Mouse (Mus musculus): Measurements from ENCODE around the gene Celsr2. TPM values are rescaled to one million over a fixed set of nuclear protein-coding genes. Genes with fewer than 3 reads are reported as not detected.
A peak's percentile ranks its signal among the peaks of the same experiment; 100 is the strongest.

The Celsr2 gene
- polyA plus RNA-seq, 1 experiment from 2014 or later: 79.1 TPM

DNA sequence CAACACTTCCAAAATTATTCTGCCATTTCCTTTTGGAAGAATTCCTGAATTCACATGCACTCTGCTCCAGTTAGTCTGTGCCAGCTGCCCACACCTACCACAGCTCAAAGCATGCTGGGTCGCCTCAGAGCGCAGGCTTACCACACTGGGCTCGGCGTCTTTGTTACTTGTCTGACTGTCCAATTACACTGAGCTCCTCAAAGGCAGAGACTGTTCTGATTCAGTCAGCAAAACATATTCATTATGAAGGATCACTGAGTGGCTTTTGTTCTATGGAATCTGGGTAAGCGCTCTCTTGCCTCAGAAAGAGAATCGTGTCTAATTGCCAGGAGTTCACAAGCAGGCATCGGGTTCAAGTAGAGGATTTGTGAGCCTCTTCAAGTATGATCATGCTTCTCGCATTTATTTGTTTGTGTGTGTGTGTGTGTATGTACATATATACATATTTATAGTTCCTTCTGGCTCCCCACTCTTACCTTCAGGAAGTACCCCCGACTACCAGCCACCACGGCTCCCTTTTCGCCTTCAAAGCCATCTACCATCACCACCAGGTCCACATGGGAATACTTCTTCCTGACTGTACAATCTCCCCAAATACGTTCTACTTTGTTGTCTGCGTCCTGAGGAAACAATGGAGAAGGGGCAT, 17.3 kb upstream of the Celsr2 start:
- Histone ChIP-seq H3K4me1 (replicated peaks) (peaks cover 77% of the 10 kb centered on the region), H3K27me3 (ENCODE audit: insufficient read depth, poor library complexity, severe bottlenecking) (no peaks in the 10 kb centered on the region), H3K9me3 (no peaks in the 10 kb centered on the region), H3K4me3 (peak overlapping the region; percentile 27), H3K27ac (peak overlapping the region; percentile 95), H3K36me3 (peaks cover 90% of the 10 kb centered on the region)
- DNase-seq (ENCODE audit: low spot score): peak; percentile 41
- WGBS: 44% methylated on average over 13 of the region's 13 CpGs

DNA sequence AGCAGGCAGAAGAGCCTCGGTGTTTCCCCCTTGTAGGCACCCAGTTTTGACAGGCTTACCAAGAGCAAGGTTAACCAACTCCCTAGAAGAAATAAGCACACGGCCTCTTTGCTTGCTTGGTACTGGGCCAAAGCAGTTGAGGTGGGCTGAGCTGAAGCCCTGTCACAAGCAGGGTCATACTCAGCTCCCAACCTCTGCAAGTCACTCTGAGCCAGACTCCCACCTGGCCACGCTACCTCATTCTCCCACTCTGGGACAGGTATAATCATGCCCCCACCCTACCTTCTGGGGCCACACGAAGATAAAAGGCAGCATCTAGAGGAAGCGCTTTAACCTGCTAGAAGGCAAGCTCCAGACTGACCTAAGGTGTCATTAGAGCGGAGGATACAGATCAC, 10.3 kb upstream of the Celsr2 start:
- Histone ChIP-seq H3K27me3 (ENCODE audit: insufficient read depth, poor library complexity, severe bottlenecking) (no peaks in the 10 kb centered on the region), H3K27ac (peak overlapping the region; percentile 88), H3K36me3 (peaks cover 58% of the 10 kb centered on the region), H3K4me3 (no peak overlapping the region), H3K4me1 (replicated peaks) (peaks cover 65% of the 10 kb centered on the region), H3K9me3 (no peaks in the 10 kb centered on the region)
- WGBS: 78% methylated on average over 6 of the region's 6 CpGs
- no peak for DNase-seq (ENCODE audit: low spot score)

DNA sequence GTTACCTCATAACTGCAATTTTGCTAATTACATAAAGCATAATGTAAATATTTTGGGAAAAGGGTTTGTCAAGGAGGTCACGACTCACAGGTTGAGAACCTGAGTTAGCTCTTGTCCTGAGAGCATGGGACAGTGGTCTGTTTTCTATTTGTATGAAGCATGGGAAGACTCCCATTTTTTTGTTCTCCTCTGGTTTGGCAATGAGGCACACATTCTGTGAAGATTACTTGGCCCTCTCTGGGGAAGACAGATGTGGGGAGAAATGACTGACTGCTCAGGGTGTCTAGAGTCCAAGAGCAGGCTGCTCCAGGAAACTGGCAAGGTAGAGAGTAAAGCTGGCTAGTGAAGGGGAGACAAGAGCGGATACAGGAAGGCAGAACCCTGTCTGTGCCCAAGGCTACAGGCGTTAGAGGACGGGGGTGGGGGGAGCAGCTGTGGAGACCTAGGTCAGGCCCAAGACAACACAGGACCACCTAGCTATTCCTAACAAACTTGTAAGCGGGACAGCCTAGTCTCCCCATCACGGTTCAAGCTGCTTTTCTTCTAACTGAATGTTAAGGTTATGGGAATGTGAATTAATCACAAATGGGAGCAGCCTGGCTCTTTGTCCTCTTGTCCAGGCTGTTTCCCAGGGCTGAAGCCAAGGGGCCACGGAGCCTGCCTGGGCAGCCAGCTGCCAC, 9.7 kb upstream of the Celsr2 start:
- no peaks in the 10 kb centered on the region for H3K27me3 ChIP-seq (ENCODE audit: insufficient read depth, poor library complexity, severe bottlenecking)
- no peaks in the 10 kb centered on the region for H3K9me3 ChIP-seq
- H3K4me3 ChIP-seq: no peak overlapping the region
- WGBS: 45% methylated on average over 7 of the region's 7 CpGs
- DNase-seq (ENCODE audit: low spot score): peak; percentile 55
- H3K27ac ChIP-seq: peak overlapping the region; percentile 88
- H3K36me3 ChIP-seq: peaks cover 52% of the 10 kb centered on the region
- H3K4me1 ChIP-seq (replicated peaks): peaks cover 62% of the 10 kb centered on the region

DNA sequence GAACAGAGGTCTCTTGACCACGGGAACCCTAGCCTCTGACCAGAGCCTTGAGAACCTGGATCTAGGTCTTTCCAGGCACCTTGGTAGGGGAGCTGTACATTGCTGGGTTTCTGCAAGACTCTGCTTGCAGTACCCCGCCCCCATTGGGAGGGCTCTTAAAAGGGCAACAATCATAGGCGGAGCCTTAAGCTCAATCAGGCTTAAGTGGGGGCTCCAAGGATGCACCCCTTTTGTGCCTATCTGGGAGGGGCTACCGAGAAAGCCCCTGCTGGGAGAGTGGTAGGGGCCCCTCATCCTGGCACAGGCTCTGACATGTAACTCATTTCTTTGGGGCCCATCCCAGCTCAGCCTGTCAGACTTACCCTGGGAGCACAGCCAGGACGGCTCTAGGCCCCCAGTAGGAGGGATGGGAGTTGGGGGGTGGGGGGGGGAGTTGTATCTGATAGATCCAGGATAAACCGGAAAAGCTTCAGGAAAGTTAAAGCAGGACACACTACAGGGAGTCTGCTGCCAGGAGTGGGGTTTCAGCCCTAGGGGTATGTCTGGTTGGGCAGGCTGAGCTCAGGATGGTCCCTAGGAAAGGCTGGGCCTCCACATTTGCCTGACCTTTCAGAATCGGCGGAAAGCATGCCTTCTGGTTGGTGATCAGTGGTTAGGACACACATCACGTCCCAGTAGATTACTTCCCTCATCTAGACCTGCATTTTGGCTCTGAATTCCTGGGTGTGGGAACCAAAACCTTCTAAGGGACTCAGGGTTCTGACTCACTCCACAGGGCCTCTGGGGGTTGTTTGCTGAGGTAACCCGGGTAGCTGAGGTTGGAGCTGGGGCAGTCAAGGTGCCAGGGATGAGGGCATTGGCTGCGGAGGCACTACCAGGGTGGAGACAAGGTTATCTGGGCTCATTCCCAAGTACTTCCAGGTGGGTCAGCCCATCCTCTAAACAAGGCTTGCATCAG, 8.8 kb upstream of the Celsr2 start:
- H3K9me3 ChIP-seq: no peaks in the 10 kb centered on the region
- H3K27ac ChIP-seq: peak overlapping the region; percentile 88
- H3K27me3 ChIP-seq (ENCODE audit: insufficient read depth, poor library complexity, severe bottlenecking): no peaks in the 10 kb centered on the region
- DNase-seq (ENCODE audit: low spot score): peak; percentile 50
- WGBS: 17% methylated on average over 11 of the region's 11 CpGs
- H3K4me3 ChIP-seq: peak overlapping the region; percentile 29
- H3K4me1 ChIP-seq (replicated peaks): peaks cover 59% of the 10 kb centered on the region
- peaks cover 43% of the 10 kb centered on the region for H3K36me3 ChIP-seq

DNA sequence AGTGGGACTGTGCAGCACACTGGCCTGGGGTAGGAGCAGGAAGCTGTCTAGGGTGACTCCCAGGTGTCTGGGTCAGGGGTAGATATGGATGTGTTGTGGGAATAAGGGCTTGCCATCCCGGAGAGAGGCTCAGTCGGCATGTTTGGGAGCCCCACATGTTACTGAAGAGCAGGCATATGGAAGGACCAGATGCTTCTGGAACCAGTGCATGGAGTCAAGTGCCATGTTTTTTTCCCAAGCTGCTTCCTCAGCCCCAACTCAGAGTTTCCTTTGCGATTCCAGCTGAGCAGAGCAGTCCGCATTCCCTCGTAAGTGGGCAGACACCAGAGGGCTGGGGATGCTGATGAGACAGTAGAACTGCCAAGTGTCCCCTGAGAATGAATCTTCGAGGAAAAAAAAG, 7.7 kb upstream of the Celsr2 start:
- H3K4me1 ChIP-seq (replicated peaks): peaks cover 55% of the 10 kb centered on the region
- WGBS: 43% methylated on average over 6 of the region's 6 CpGs
- H3K9me3 ChIP-seq: no peaks in the 10 kb centered on the region
- no peak overlapping the region for H3K4me3 ChIP-seq
- H3K36me3 ChIP-seq: peaks cover 32% of the 10 kb centered on the region
- DNase-seq (ENCODE audit: low spot score): peak; percentile 5
- peaks cover 6% of the 10 kb centered on the region; the same call in 1 of the 2 replicates for H3K27me3 ChIP-seq (ENCODE audit: insufficient read depth, poor library complexity, severe bottlenecking)
- peak overlapping the region; percentile 72 for H3K27ac ChIP-seq

DNA sequence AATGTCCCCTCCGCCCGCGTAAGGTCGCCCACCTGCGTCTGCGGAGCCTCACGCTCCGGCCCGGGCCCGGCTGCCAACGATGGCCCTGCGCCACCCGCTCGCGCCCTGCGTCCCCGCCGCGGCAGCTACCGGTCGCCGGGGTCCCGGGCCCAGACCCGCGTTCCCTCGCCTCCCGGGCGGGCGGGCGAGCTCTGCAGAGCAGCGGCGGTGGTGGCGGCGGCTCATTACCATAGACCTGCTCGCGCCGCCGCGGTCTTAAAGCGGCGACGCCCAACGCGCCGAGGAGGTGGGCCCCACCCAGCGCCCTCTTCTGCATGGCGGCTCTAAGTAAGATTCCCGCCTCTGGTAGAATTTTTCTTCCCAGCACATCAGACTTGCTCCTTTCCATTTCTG, 475 bp upstream of the Celsr2 start:
- Histone ChIP-seq H3K9me3 (peaks cover 25% of the 10 kb centered on the region), H3K4me1 (replicated peaks) (peaks cover 59% of the 10 kb centered on the region), H3K27ac (peak overlapping the region; percentile 99), H3K4me3 (peak overlapping the region; percentile 96), H3K27me3 (ENCODE audit: insufficient read depth, poor library complexity, severe bottlenecking) (peaks cover 25% of the 10 kb centered on the region), H3K36me3 (peaks cover 44% of the 10 kb centered on the region)
- under 1% methylated on average over 48 of the region's 48 CpGs for WGBS
- DNase-seq (ENCODE audit: low spot score): peak; percentile 86

DNA sequence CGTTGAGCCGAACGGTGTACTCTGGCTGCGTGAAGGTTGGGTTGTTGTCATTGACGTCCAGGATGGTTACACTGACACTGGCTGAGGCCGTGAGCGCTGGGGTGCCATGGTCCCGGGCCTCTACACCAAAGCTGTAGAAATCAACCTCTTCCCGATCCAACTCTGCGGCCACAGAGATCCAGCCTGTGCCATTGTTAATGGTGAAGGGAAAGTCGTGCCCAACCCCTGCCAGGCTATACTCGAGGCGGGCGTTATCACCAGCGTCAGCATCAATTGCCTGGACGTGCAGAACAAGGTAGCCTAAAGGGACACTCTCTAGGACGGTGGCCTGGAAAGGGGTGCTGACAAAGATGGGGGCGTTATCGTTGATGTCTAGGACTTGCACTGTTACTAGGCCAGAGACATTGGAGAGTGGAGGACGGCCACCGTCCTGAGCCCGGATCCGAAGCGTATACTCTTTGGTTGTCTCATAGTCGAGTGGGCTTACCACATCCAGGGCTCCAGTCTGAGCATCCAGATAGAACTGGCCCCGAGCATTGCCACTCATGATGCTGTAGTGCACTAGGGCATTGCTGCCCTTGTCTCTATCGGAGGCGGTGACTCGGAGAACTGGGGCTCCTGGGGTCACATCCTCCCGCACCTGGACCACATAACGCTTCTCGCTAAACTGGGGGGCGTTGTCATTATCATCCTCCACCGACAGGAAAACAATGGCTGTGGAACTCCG, 1.6 kb downstream of the Celsr2 start:
- H3K27ac ChIP-seq: peak overlapping the region; percentile 99; the same call in 1 of the 2 replicates
- H3K36me3 ChIP-seq: peaks cover 61% of the 10 kb centered on the region
- no peak for DNase-seq (ENCODE audit: low spot score)
- peaks cover 25% of the 10 kb centered on the region for H3K9me3 ChIP-seq
- H3K27me3 ChIP-seq (ENCODE audit: insufficient read depth, poor library complexity, severe bottlenecking): peaks cover 25% of the 10 kb centered on the region
- peak overlapping the region; percentile 96 for H3K4me3 ChIP-seq
- H3K4me1 ChIP-seq (replicated peaks): peaks cover 79% of the 10 kb centered on the region
- 96% methylated on average over 35 of the region's 35 CpGs for WGBS

DNA sequence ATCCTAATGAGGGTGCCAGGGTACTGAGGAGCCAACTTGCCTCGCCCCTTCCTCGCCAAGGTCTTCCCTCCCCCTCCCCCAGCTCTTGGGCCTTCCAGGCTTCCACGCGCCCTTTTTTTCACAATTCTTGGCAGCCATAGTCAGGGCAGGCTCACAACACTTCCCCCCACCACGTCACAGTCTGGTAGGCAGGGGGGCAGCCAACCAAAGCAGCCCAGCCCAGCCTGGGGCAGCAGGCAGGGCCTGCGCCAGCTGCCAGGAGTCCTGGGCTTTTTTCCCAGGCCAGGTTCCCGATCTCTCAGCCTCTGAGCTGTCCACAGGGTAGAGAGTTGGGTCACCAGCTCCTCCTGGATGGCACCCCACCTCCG, 3.6 kb downstream of the Celsr2 start:
- Histone ChIP-seq H3K27ac (peak overlapping the region; percentile 98), H3K4me3 (peak overlapping the region; percentile 96), H3K9me3 (peaks cover 25% of the 10 kb centered on the region), H3K4me1 (replicated peaks) (peaks cover 93% of the 10 kb centered on the region), H3K36me3 (peaks cover 82% of the 10 kb centered on the region), H3K27me3 (ENCODE audit: insufficient read depth, poor library complexity, severe bottlenecking) (peaks cover 8% of the 10 kb centered on the region)
- DNase-seq (ENCODE audit: low spot score): no peak
- 36% methylated on average over 8 of the region's 8 CpGs for WGBS

DNA sequence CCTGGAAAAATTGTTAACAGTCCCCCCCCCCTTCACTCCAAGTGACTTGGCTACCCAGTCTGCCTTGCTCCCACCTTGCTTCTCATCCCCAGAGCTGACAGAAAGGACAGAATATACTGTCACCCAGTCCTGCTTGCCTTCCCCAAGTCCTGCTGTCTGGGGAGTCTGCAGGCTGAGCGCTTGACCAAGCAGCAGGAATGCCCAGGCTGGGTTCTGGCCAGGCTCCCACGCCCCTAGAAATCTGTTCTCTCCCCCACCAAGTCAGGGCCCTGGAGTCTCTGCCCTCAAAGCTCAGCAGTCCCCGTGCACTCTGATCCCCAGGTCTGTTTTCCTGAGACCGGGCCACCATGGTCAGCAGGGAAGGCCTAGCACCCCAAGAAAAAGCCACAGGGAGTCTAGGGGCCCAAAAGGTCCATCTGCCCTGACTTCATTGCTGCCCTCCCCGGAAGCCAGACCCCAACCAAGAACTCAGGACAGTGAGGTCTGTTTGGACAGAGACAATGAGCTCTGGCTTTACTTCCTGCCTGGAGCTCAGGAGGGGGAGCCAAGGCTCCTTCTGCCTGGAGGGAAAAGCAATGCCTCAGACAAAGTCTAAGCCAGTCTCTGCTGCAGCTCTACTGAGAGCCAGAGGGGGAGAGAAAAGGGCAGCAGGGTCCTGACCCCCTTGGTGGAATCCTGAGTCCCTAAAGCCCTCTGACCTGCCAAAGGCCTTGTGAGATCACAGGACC, 4.2 kb downstream of the Celsr2 start:
- peaks cover 25% of the 10 kb centered on the region for H3K9me3 ChIP-seq
- peaks cover 96% of the 10 kb centered on the region for H3K4me1 ChIP-seq (replicated peaks)
- peaks cover 87% of the 10 kb centered on the region for H3K36me3 ChIP-seq
- peak overlapping the region; percentile 98 for H3K27ac ChIP-seq
- peaks cover 2% of the 10 kb centered on the region for H3K27me3 ChIP-seq (ENCODE audit: insufficient read depth, poor library complexity, severe bottlenecking)
- H3K4me3 ChIP-seq: peak overlapping the region; percentile 96
- 16% methylated on average over 5 of the region's 5 CpGs for WGBS
- DNase-seq (ENCODE audit: low spot score): peak; percentile 55

DNA sequence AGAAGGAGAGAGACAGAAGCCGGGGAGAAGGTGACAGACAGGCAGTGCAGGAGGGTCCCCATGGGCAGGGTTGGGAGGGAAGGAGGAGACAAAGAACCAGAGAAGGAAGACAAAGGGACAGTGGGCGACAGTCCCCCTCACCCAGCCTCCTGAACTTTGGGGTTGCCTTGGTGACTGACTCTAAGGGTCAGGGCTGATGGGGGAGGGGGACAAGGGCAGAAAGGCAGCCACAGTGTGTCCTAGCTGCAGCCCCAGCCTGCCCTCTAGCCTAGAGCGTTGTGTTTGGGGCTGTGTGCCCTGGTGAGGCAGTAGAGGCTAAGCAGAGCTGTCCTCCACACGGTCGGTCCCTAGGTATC, 5.0 kb downstream of the Celsr2 start:
- Histone ChIP-seq H3K27me3 (ENCODE audit: insufficient read depth, poor library complexity, severe bottlenecking) (no peaks in the 10 kb centered on the region), H3K9me3 (peaks cover 25% of the 10 kb centered on the region), H3K36me3 (peaks cover 96% of the 10 kb centered on the region), H3K4me3 (peak overlapping the region; percentile 96), H3K4me1 (replicated peaks) (peaks cover 96% of the 10 kb centered on the region), H3K27ac (peak overlapping the region; percentile 98)
- WGBS: 12% methylated on average over 5 of the region's 5 CpGs
- peak; percentile 89 for DNase-seq (ENCODE audit: low spot score)

DNA sequence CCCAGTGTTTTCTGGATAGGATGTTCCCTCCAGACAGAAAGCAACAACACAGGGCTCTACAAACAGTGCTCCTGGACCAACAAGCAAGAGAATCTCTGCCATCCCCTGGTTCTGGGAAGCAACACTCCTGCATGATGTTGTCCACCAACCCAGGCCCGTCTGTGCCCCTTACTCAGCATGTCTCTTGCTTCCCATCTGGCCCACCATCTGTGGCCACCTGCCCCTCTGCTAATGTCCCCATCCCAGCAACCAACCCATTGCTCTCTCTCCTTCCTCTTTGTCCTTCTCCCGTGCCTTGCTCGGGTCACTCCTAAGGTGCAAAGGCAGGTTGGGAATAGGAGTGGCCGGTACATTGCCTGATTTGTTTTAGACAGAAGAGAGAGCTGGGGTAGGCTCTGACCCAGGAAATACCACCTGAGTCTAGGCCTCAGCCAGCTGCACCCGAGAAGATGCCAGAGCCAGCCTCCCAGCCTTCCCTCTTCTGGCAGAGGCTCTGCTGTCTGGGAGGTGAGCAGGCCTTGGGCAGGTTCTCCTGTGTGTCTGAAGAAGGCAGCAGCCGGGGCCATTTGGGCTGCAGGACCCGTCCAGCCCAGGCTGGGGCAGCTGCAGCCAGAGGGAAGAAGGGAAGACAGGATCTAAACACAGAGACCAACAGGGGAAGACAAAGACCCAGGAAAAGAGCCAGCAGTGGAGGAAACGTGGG, 5.5 kb downstream of the Celsr2 start:
- Histone ChIP-seq H3K4me1 (replicated peaks) (peaks cover 96% of the 10 kb centered on the region), H3K4me3 (peak overlapping the region; percentile 96), H3K27ac (peak overlapping the region; percentile 98), H3K9me3 (peaks cover 25% of the 10 kb centered on the region), H3K36me3 (peaks cover 97% of the 10 kb centered on the region), H3K27me3 (ENCODE audit: insufficient read depth, poor library complexity, severe bottlenecking) (no peaks in the 10 kb centered on the region)
- DNase-seq (ENCODE audit: low spot score): peak; percentile 59
- WGBS: 23% methylated on average over 8 of the region's 8 CpGs

All from hindbrain, embryonic 10.5 days (tissue).